Mouse (Mus musculus): ENCODE results near the gene Klf8.
"Not testable (repeated sequence)": the region's sequence is repeated elsewhere in the genome, so short reads cannot be mapped to it uniquely, and the experiment has no call there.

Klf8 gene

GRCm38 (mm10) chrX:153237304-153237919 is at the start of gene Klf8:
Gene Klf8, plus strand, starts transcription at chrX:153237466.
- no peak for DNase-seq (ENCODE audit: low read depth, low spot score)

GRCm38 (mm10) chrX:153199185-153199584 is 38.1 kb upstream of the Klf8 start:
- peak; percentile 39 for DNase-seq (ENCODE audit: low read depth, low spot score)

GRCm38 (mm10) chrX:153211101-153211500 is 26.2 kb upstream of the Klf8 start:
- DNase-seq (ENCODE audit: low read depth, low spot score), result no peak

- no peak for DNase-seq (ENCODE audit: low read depth, low spot score)
Measured at GRCm38 (mm10) chrX:153231240-153231639, 6.0 kb upstream of the Klf8 start.

GRCm38 (mm10) chrX:153233255-153233654 is 4.0 kb upstream of the Klf8 start:
- no peak for DNase-seq (ENCODE audit: low read depth, low spot score)

GRCm38 (mm10) chrX:153237920-153238504 is 746 bp downstream of the Klf8 start:
- peak; percentile 74 for DNase-seq (ENCODE audit: low read depth, low spot score)

- DNase-seq (ENCODE audit: low read depth, low spot score), result no peak
Measured at GRCm38 (mm10) chrX:153254256-153254655, 17.0 kb downstream of the Klf8 start.

GRCm38 (mm10) chrX:153255504-153255903 is 18.2 kb downstream of the Klf8 start:
- no peak for DNase-seq (ENCODE audit: low read depth, low spot score)

- DNase-seq (ENCODE audit: low read depth, low spot score), result no peak
Measured at GRCm38 (mm10) chrX:153282185-153282584, 44.9 kb downstream of the Klf8 start.

GRCm38 (mm10) chrX:153311356-153311755 is 74.1 kb downstream of the Klf8 start:
- no peak for DNase-seq (ENCODE audit: low read depth, low spot score)

- DNase-seq (ENCODE audit: low read depth, low spot score), result no peak
Measured at GRCm38 (mm10) chrX:153323105-153323504, 85.8 kb downstream of the Klf8 start.

- DNase-seq (ENCODE audit: low read depth, low spot score), result not testable (repeated sequence)
Measured at GRCm38 (mm10) chrX:153334140-153334539, 96.9 kb downstream of the Klf8 start.

- peak; percentile 85 for DNase-seq (ENCODE audit: low read depth, low spot score)
Measured at GRCm38 (mm10) chrX:153359331-153360215, 122.3 kb downstream of the Klf8 start.

GRCm38 (mm10) chrX:153360216-153360590 is 122.9 kb downstream of the Klf8 start:
- DNase-seq (ENCODE audit: low read depth, low spot score), result no peak

GRCm38 (mm10) chrX:153360666-153361269 is 123.5 kb downstream of the Klf8 start:
- DNase-seq (ENCODE audit: low read depth, low spot score), result no peak

GRCm38 (mm10) chrX:153366754-153367153 is 129.5 kb downstream of the Klf8 start:
- DNase-seq (ENCODE audit: low read depth, low spot score), result peak; percentile 47

- DNase-seq (ENCODE audit: low read depth, low spot score), result peak; percentile 12
Measured at GRCm38 (mm10) chrX:153369780-153370179, 132.5 kb downstream of the Klf8 start.

GRCm38 (mm10) chrX:153375105-153375504 is 137.8 kb downstream of the Klf8 start:
- no peak for DNase-seq (ENCODE audit: low read depth, low spot score)

- DNase-seq (ENCODE audit: low read depth, low spot score), result peak; percentile 20
Measured at GRCm38 (mm10) chrX:153381753-153382152, 144.5 kb downstream of the Klf8 start.

GRCm38 (mm10) chrX:153389291-153389690 is 152.0 kb downstream of the Klf8 start:
- DNase-seq (ENCODE audit: low read depth, low spot score), result no peak

- no peak for DNase-seq (ENCODE audit: low read depth, low spot score)
Measured at GRCm38 (mm10) chrX:153417067-153417466, 179.8 kb downstream of the Klf8 start.

- no peak for DNase-seq (ENCODE audit: low read depth, low spot score)
Measured at GRCm38 (mm10) chrX:153433659-153434293, 196.5 kb downstream of the Klf8 start.

Measured in A20 (cell line).